Mouse (Mus musculus) limb, embryonic 11.5 days (tissue): Measurements from ENCODE around the gene Lck. TPM values are rescaled to one million over a fixed set of nuclear protein-coding genes. Genes with fewer than 3 reads are reported as not detected.
A peak's percentile ranks its signal among the peaks of the same experiment; 100 is the strongest.

ENCODE experiments used
- ATAC-seq: fragments of 200-750 bp; cut with Nextera tagmentation; 2 replicates; pipeline ENCODE4 v1.8.0; 2017; ENCODE audit warnings: low read depth; ENCODE audit not compliant: insufficient number of reproducible peaks, low FRiP score, low TSS enrichment
- DNase-seq: peaks from one replicate; pipeline ENCODE4 v3.0.0-alpha.2; 2015; ENCODE audit warnings: low spot score
- H3K27ac ChIP-seq: fragments of 300-500 bp; sonication (generic); replicated peaks from 2 replicates; pipeline ENCODE4 v1.5.1; 2014; ENCODE audit warnings: low read depth, mild to moderate bottlenecking, low read length
- H3K27me3 ChIP-seq: fragments of 300-500 bp; sonication (generic); 2 replicates; pipeline ENCODE4 v1.6.1; 2014; ENCODE audit warnings: mild to moderate bottlenecking, low read length, mixed read lengths; ENCODE audit not compliant: control insufficient read depth, insufficient read depth
- H3K36me3 ChIP-seq: fragments of 300-500 bp; sonication (generic); 2 replicates; pipeline ENCODE4 v1.6.1; 2014; ENCODE audit warnings: mild to moderate bottlenecking, low read length, moderate library complexity, mixed read lengths; ENCODE audit not compliant: control insufficient read depth, insufficient read depth
- H3K4me1 ChIP-seq: fragments of 300-500 bp; sonication (generic); 2 replicates; pipeline ENCODE4 v1.6.1; 2014; ENCODE audit warnings: low read length, mixed read lengths; ENCODE audit not compliant: control insufficient read depth, insufficient read depth
- H3K4me2 ChIP-seq: fragments of 300-500 bp; sonication (generic); 2 replicates; pipeline ENCODE4 v1.6.1; 2014; ENCODE audit warnings: low read depth, mild to moderate bottlenecking, moderate library complexity; ENCODE audit not compliant: severe bottlenecking
- H3K4me3 ChIP-seq: fragments of 300-500 bp; sonication (generic); 2 replicates; pipeline ENCODE4 v1.5.1; 2014; ENCODE audit warnings: low read depth, low read length
- H3K9ac ChIP-seq: fragments of 300-500 bp; sonication (generic); 2 replicates; pipeline ENCODE4 v1.6.1; 2014; ENCODE audit warnings: mild to moderate bottlenecking, low read length
- H3K9me3 ChIP-seq: fragments of 300-500 bp; sonication (generic); 2 replicates; pipeline ENCODE4 v1.6.1; 2016; ENCODE audit warnings: low read length; ENCODE audit not compliant: control insufficient read depth
- WGBS: fragments of 180-500 bp; shearing (Covaris S2); extraction: QIAGEN DNeasy Blood & Tissue Kit; methylation state at CpG from one replicate; pipeline ENCODE4 v1.1.7; 2014; 5-methylcytosine and 5-hydroxymethylcytosine counted together
- polyA plus RNA-seq: library from polyadenylated mRNA; unstranded; fragments of >200 nt; fragmentation: Nextera tagmentation; extraction: Ambion mirVana; gene quantifications from 2 replicates; pipeline ENCODE4 v1.2.1, GENCODE M21; 2014

Gene Lck
- 10.7 and 12.1 TPM in 2 replicates for polyA plus RNA-seq

- 93% methylated on average over 8 of the region's 8 CpGs for WGBS
- H3K9ac ChIP-seq: no peak within 1 kb of the TSS
- no peaks in the 10 kb centered on the region for H3K36me3 ChIP-seq
- H3K27me3 ChIP-seq: no peaks in the 10 kb centered on the region
- ATAC-seq: no peak
- DNase-seq: no peak
- no peaks in the 10 kb centered on the region for H3K9me3 ChIP-seq
- no peak within 1 kb of the TSS for H3K4me3 ChIP-seq
- peaks cover 11% of the 10 kb centered on the region; the same call in 1 of the 2 replicates for H3K4me1 ChIP-seq
- H3K4me2 ChIP-seq: no peak within 1 kb of the TSS
- H3K27ac ChIP-seq: no peak within 1 kb of the TSS
Measured at GRCm38 (mm10) chr4:129573430-129573829, at the start of gene Lck. Lck (minus strand) TSS chr4:129573641.

GRCm38 (mm10) chr4:129622803-129623535 lies 49.5 kb upstream of the Lck start:
- Histone ChIP-seq H3K27me3 (no peaks in the 10 kb centered on the region), H3K9ac (peak overlapping the region; percentile 73), H3K36me3 (peaks cover 12% of the 10 kb centered on the region), H3K4me1 (peaks cover 28% of the 10 kb centered on the region), H3K27ac (no peak overlapping the region; the same call in 1 of the 2 replicates), H3K9me3 (no peaks in the 10 kb centered on the region), H3K4me2 (peak overlapping the region; percentile 84), H3K4me3 (peak overlapping the region; percentile 57)
- WGBS: 26% methylated on average over 8 of the region's 8 CpGs
- ATAC-seq: no peak
- no peak for DNase-seq

- Histone ChIP-seq H3K4me3 (no peak overlapping the region), H3K36me3 (peaks cover 8% of the 10 kb centered on the region), H3K27ac (no peak overlapping the region), H3K9me3 (no peaks in the 10 kb centered on the region), H3K27me3 (no peaks in the 10 kb centered on the region), H3K4me1 (peaks cover 28% of the 10 kb centered on the region), H3K4me2 (peak overlapping the region; percentile 84; the same call in 1 of the 2 replicates), H3K9ac (no peak overlapping the region; the same call in 1 of the 2 replicates)
- DNase-seq (no peak), ATAC-seq (no peak)
- WGBS: 72% methylated on average over 11 of the region's 11 CpGs
Measured at GRCm38 (mm10) chr4:129622120-129622802, 48.8 kb upstream of the Lck start.

- Histone ChIP-seq H3K9ac (no peak overlapping the region), H3K27ac (no peak overlapping the region), H3K4me1 (peaks cover 28% of the 10 kb centered on the region), H3K27me3 (no peaks in the 10 kb centered on the region), H3K4me3 (no peak overlapping the region), H3K4me2 (no peak overlapping the region), H3K9me3 (no peaks in the 10 kb centered on the region), H3K36me3 (peaks cover 2% of the 10 kb centered on the region)
- DNase-seq (no peak), ATAC-seq (no peak)
- WGBS: 78% methylated on average over 8 of the region's 8 CpGs
Measured at GRCm38 (mm10) chr4:129621283-129621841, 47.9 kb upstream of the Lck start.

- no peaks in the 10 kb centered on the region for H3K9me3 ChIP-seq
- DNase-seq (no peak), ATAC-seq (no peak)
- H3K4me2 ChIP-seq: no peak overlapping the region
- no peak overlapping the region for H3K9ac ChIP-seq
- H3K36me3 ChIP-seq: no peaks in the 10 kb centered on the region; the same call in none of the 2 replicates
- H3K4me3 ChIP-seq: no peak overlapping the region
- no peak overlapping the region for H3K27ac ChIP-seq
- peaks cover 27% of the 10 kb centered on the region for H3K4me1 ChIP-seq
- 88% methylated on average over 11 of the region's 11 CpGs for WGBS
- no peaks in the 10 kb centered on the region for H3K27me3 ChIP-seq
Measured at GRCm38 (mm10) chr4:129620419-129621282, 47.2 kb upstream of the Lck start.

- 4% methylated on average over 43 of the region's 44 CpGs for WGBS
- Histone ChIP-seq H3K27me3 (no peaks in the 10 kb centered on the region), H3K9me3 (no peaks in the 10 kb centered on the region), H3K27ac (peak within 1 kb of the TSS; percentile 52; the same call in 1 of the 2 replicates), H3K36me3 (no peaks in the 10 kb centered on the region; the same call in none of the 2 replicates), H3K9ac (peak within 1 kb of the TSS; percentile 69), H3K4me2 (peak within 1 kb of the TSS; percentile 53), H3K4me3 (peak within 1 kb of the TSS; percentile 46), H3K4me1 (peaks cover 14% of the 10 kb centered on the region)
- ATAC-seq (peak; percentile 81; the same call in 1 of the 2 replicates), DNase-seq (peak; percentile 93)
Measured at GRCm38 (mm10) chr4:129618786-129619691, 45.6 kb upstream of the Lck start, which contains the start of gene Iqcc. Iqcc (minus strand) TSS chr4:129619099.

GRCm38 (mm10) chr4:129618031-129618430 lies 44.6 kb upstream of the Lck start:
- Histone ChIP-seq H3K4me2 (peak overlapping the region; percentile 53), H3K27ac (no peak overlapping the region), H3K27me3 (no peaks in the 10 kb centered on the region), H3K36me3 (no peaks in the 10 kb centered on the region; the same call in none of the 2 replicates), H3K4me1 (peaks cover 11% of the 10 kb centered on the region), H3K9ac (peak overlapping the region; percentile 69; the same call in 1 of the 2 replicates), H3K4me3 (peak overlapping the region; percentile 46), H3K9me3 (no peaks in the 10 kb centered on the region)
- DNase-seq (no peak), ATAC-seq (no peak)
- 95% methylated on average over 5 of the region's 5 CpGs for WGBS
